Mouse (Mus musculus) lung, postnatal 0 days (tissue): ENCODE measurements around the gene Osbpl3. TPM values are rescaled to one million over a fixed set of nuclear protein-coding genes. Genes with fewer than 3 reads are reported as not detected.

ENCODE experiments used
- ATAC-seq: fragments of 200-750 bp; cut with Nextera tagmentation; 2 replicates; pipeline ENCODE4 v1.8.0; 2017; ENCODE audit warnings: moderate library complexity
- DNase-seq: peaks from one replicate; pipeline ENCODE4 v3.0.0-alpha.2; 2016; ENCODE audit warnings: low spot score
- H3K27ac ChIP-seq: fragments of 300-500 bp; sonication (generic); 2 replicates; pipeline ENCODE4 v1.5.1; 2014; ENCODE audit warnings: antibody characterized with exemption, mild to moderate bottlenecking, low read length, mixed read lengths
- H3K27me3 ChIP-seq: fragments of 300-500 bp; sonication (generic); replicated peaks from 2 replicates; pipeline ENCODE4 v1.6.1; 2014; ENCODE audit warnings: low read length, mixed read lengths; ENCODE audit not compliant: insufficient read depth
- H3K36me3 ChIP-seq: fragments of 300-500 bp; sonication (generic); 2 replicates; pipeline ENCODE4 v1.6.1; 2014; ENCODE audit warnings: low read length, mixed read lengths; ENCODE audit not compliant: insufficient read depth
- H3K4me1 ChIP-seq: fragments of 300-500 bp; sonication (generic); 2 replicates; pipeline ENCODE4 v1.6.1; 2014; ENCODE audit warnings: antibody characterized with exemption, low read depth, low read length, mixed read lengths; ENCODE audit not compliant: insufficient read depth
- H3K4me2 ChIP-seq: fragments of 300-500 bp; sonication (generic); replicated peaks from 2 replicates; pipeline ENCODE4 v1.6.1; 2014; ENCODE audit warnings: low read depth, mild to moderate bottlenecking, low read length, moderate library complexity, mixed read lengths
- H3K4me3 ChIP-seq: fragments of 300-500 bp; sonication (generic); 2 replicates; pipeline ENCODE4 v1.5.1; 2014; ENCODE audit warnings: low read depth, low read length
- H3K9ac ChIP-seq: fragments of 300-500 bp; sonication (generic); replicated peaks from 2 replicates; pipeline ENCODE4 v1.6.1; 2014; ENCODE audit warnings: low read depth, mild to moderate bottlenecking
- H3K9me3 ChIP-seq: fragments of 300-500 bp; sonication (generic); 2 replicates; pipeline ENCODE4 v1.6.1; 2016; ENCODE audit warnings: low read length, mixed read lengths
- CTCF ChIP-seq: IDR thresholded peaks from 2 replicates; pipeline ENCODE4 v1.5.1; 2016; ENCODE audit warnings: antibody characterized with exemption, mild to moderate bottlenecking
- EP300 ChIP-seq: IDR thresholded peaks from 2 replicates; pipeline ENCODE4 v1.6.1; 2016; ENCODE audit warnings: antibody characterized with exemption, mild to moderate bottlenecking, control low read depth
- WGBS: fragments of 180-500 bp; shearing (Covaris S2); extraction: QIAGEN DNeasy Blood & Tissue Kit; methylation state at CpG from one replicate; pipeline ENCODE4 v1.1.7; 2014; 5-methylcytosine and 5-hydroxymethylcytosine counted together
- polyA plus RNA-seq: library from polyadenylated mRNA; unstranded; fragments of >200 nt; fragmentation: Nextera tagmentation; extraction: Ambion mirVana; gene quantifications from 2 replicates; pipeline ENCODE4 v1.2.1, GENCODE M21; 2015

The Osbpl3 gene
- polyA plus RNA-seq, 1 experiment from 2014 or later: 4.7 TPM

DNA sequence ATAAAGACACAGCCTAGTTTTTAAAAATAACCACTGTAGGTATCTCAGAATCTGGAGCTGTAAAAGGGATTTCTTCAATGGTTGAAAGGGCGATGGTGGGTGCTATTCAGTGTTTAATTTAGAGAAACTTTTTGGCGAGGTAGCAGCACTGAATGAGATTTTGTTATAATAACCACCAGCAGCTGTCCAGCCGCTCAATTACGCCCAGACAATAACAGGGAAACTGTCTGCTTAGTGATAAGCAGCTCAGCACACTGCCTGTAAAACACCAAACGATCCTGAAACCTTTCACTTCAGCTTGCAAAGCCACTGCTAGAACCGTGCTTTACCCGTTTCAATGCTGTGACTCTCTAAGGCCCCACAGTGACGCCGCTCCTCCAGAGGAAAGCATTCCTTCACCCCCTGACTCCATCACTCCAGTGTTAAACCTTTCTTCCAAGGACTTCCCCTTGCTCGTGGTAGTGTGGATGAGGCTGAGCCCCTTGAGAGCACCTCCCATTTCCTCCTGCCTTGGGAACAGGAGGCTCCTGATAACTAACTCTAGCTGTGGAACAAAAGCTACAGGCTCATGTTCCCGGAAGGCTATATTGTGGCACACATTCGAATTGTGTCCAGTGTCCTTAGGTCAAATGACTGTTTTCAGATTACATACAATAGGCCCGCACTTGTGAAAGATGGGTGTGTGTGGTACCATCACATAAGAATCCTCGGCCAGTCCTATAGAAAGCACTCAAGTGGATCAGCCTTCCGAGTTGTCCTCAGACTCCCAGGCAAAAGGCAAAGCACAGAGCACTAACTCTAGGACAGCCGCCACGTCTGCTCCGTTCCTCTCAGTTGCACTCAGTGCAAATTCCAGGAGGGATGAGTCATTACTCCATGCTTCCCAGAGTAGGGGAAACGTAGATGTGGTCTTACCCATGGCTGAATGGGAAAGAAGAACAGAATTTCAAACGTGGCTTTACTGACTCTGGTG lies 101.0 kb downstream of the Osbpl3 start:
- no peaks in the 10 kb centered on the region for H3K27me3 ChIP-seq
- H3K36me3 ChIP-seq: no peaks in the 10 kb centered on the region
- no peaks in the 10 kb centered on the region for H3K4me1 ChIP-seq
- 25% methylated on average over 20 of the region's 20 CpGs for WGBS
- peak overlapping the region; percentile 35 for H3K4me2 ChIP-seq
- DNase-seq: peak; percentile 70
- no peaks in the 10 kb centered on the region for H3K9me3 ChIP-seq
- peak; percentile 87 for ATAC-seq
- no peak overlapping the region for H3K9ac ChIP-seq
- TF ChIP-seq CTCF: no peak
- no peak for TF ChIP-seq EP300
- 0 out of 2 replicates have a peak overlapping the region, but pooled peaks have one; percentile 16 for H3K27ac ChIP-seq
- no peak overlapping the region for H3K4me3 ChIP-seq

DNA sequence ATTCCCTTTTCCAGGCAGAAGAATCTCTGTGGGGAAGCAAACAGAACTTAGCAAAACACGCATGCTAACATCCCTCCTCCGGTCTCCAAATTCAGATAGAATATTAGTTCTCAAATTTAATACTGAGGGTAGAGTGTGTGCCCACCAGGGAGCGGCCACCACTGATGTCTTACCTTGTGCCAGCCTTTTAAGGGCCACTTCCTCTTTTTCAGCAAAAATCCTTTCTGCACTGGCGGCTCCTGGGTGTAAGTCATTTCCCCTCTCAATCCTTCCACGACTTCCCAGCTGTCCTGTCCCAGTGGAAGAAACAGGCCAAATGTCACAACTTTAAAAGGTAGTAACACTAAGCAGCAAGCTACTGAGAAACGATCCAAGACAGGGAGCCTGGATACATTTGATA lies 103.2 kb downstream of the Osbpl3 start:
- Histone ChIP-seq H3K27ac (no peak overlapping the region), H3K4me2 (no peak overlapping the region), H3K4me3 (no peak overlapping the region), H3K9me3 (no peaks in the 10 kb centered on the region), H3K36me3 (no peaks in the 10 kb centered on the region), H3K27me3 (no peaks in the 10 kb centered on the region), H3K4me1 (no peaks in the 10 kb centered on the region), H3K9ac (no peak overlapping the region)
- no peak for TF ChIP-seq CTCF
- no peak for TF ChIP-seq EP300
- DNase-seq: no peak
- ATAC-seq: no peak
- 55% methylated on average over 6 of the region's 6 CpGs for WGBS

DNA sequence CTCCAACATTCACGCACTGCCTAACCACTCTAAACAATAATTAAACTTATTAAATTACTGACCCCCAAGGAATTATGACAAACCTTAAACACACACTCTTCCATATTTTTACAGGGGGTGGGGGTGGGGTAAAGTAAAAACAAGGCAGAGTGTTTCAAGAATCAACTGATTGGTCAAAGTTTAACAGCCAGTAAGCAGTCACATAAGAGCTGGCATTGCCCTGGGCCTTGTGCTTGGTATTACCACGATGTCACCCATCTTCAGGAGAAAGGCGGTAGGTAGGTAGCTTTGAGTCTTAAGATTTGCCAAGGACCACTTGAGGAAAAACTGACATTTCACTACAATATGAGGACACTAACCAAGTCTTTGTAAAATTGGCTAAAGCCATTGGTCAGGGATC lies 105.1 kb downstream of the Osbpl3 start:
- Histone ChIP-seq H3K4me1 (no peaks in the 10 kb centered on the region), H3K9me3 (no peaks in the 10 kb centered on the region), H3K4me3 (no peak overlapping the region), H3K4me2 (no peak overlapping the region), H3K27me3 (no peaks in the 10 kb centered on the region), H3K36me3 (no peaks in the 10 kb centered on the region), H3K27ac (no peak overlapping the region), H3K9ac (no peak overlapping the region)
- 90% methylated on average over 3 of the region's 3 CpGs for WGBS
- no peak for DNase-seq
- TF ChIP-seq CTCF (no peak), EP300 (no peak)
- no peak for ATAC-seq

DNA sequence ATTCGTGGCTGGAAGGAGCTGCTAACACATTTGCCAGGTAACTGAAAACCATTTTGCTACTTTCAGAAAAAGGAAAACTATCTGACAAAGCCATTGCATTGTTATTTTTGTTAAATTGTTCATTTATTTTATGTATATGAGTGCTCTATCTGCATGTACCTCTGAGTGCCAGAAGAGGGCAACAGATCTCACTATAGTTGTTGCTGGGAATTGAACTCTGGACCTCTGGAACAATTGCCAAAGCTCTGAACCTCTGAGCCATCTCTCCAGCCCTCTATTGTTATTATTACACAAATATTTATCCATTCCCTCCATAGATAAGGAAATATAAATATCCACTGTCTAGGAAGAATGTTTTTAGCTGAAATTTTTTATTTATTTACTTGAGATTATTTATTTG lies 107.4 kb downstream of the Osbpl3 start:
- no peak for TF ChIP-seq EP300
- TF ChIP-seq CTCF: peak; percentile 37
- H3K27ac ChIP-seq: no peak overlapping the region
- 83% methylated on average over 1 of the region's 1 CpGs for WGBS
- no peak for ATAC-seq
- H3K4me3 ChIP-seq: no peak overlapping the region
- H3K9me3 ChIP-seq: no peaks in the 10 kb centered on the region
- no peaks in the 10 kb centered on the region for H3K27me3 ChIP-seq
- DNase-seq: no peak
- no peaks in the 10 kb centered on the region for H3K36me3 ChIP-seq
- H3K4me2 ChIP-seq: no peak overlapping the region
- H3K4me1 ChIP-seq: no peaks in the 10 kb centered on the region
- H3K9ac ChIP-seq: no peak overlapping the region

DNA sequence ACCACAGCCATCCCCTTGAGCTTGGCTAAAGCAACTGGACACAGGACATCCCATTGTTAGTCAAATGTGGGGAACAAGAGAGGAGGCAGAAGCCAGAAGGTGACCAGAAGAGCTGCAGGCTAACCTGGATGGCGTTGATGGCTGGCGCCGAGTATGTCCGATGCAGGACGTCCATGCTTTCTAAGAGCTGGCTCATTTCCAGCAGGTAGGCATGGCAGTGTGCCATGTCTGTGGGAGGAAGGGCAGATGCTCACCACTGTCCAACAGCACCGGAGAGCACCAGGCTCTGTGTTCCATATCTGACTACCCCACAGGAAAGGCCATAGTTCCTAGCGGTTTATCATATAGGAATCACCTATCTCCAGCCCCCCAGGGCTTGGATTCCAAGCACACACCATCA lies 109.8 kb downstream of the Osbpl3 start:
- no peaks in the 10 kb centered on the region for H3K36me3 ChIP-seq
- H3K4me2 ChIP-seq: no peak overlapping the region
- no peak overlapping the region for H3K9ac ChIP-seq
- ATAC-seq: no peak
- H3K27ac ChIP-seq: no peak overlapping the region
- no peaks in the 10 kb centered on the region for H3K4me1 ChIP-seq
- TF ChIP-seq CTCF (no peak), EP300 (no peak)
- no peak for DNase-seq
- no peaks in the 10 kb centered on the region for H3K27me3 ChIP-seq
- no peaks in the 10 kb centered on the region for H3K9me3 ChIP-seq
- 83% methylated on average over 7 of the region's 7 CpGs for WGBS
- no peak overlapping the region for H3K4me3 ChIP-seq

DNA sequence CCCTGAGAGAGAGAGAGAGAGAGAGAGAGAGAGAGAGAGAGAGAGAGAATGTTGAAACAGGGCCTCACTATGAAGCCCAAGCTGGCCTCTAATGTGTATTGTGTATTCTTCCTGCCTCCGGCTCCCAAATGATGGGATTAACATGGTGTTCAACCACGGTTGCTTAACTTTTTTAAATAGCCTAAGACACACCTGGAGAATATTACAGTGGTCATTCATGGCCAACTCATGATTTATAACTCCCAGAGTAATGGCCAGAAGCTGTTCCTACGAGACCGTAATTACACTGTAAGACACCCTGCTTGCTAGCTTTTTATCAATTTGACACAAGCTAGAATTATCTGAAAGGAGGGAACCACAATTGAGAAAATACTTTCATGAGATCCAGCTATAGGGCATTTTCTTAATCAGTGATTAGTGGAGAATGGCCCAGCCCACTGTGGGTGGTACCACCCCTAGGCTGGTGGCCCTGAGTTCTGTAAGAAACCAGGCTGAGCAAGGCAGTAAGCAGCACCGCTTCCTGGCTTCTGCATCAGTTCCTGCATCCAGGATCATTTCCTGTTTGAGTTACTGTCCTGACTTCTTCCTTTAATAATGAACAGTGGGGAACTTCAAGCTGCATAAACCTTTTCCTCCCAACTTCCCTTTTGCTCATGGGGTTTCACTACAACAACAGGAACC lies 115.6 kb downstream of the Osbpl3 start:
- DNase-seq (no peak), ATAC-seq (no peak)
- Histone ChIP-seq H3K27ac (no peak overlapping the region), H3K4me3 (no peak overlapping the region), H3K9me3 (no peaks in the 10 kb centered on the region), H3K36me3 (no peaks in the 10 kb centered on the region), H3K9ac (no peak overlapping the region), H3K4me1 (no peaks in the 10 kb centered on the region), H3K27me3 (no peaks in the 10 kb centered on the region), H3K4me2 (no peak overlapping the region)
- WGBS: 85% methylated on average over 5 of the region's 5 CpGs
- no peak for TF ChIP-seq CTCF
- no peak for TF ChIP-seq EP300
